Mouse (Mus musculus) NIH3T3 (cell line): ENCODE measurements at regions not wholly inside any gene's neighbourhood (a gene's known extent, or its start where the extent isn't known, plus 50 kb on each side); places are given as distances from the start of the nearest gene placed in this dataset.

Source experiments
- DNase-seq: peaks from one replicate; pipeline ENCODE4 v3.0.0-alpha.2; 2012; ENCODE audit warnings: low read depth

DNA sequence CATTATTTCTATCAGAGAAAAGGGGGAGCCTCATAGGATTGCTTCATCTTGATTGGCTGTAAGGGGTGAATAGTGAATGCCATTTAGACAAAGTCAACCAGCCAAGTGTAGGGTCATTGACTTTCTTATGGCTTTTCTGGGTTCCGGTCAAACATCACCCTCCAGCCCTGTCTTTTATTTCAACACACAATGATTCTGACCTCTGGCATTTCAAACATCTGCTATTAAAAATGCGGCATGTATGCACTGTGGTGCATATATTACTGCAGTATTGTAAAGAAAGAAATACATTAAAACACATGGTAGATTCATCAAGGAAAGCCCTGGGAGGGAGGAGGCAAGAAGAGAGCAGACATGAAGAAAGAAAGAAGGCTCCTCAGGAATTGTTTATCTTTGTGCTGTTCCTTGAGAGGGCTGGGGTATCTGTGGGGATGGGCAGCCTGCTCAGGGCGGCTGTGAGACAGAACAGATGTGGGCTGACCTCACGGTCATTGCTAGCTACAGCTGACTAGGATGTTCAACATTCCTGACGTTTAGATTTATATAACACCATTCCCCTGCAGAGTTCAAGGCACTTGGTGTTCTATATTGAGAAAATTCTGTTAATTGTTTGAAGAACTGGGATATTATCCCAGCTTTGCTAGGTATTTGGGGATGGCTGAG lies 303.5 kb upstream of the Ppp2r3a start:
- no peak for DNase-seq

GRCm38 (mm10) chr9:101552789-101553188 lies 301.2 kb upstream of the Ppp2r3a start:
- DNase-seq: no peak

- no peak for DNase-seq
These were observed 299.7 kb upstream of the Ppp2r3a start for GRCm38 (mm10) chr9:101551256-101551655.

- no peak for DNase-seq
These were observed 294.7 kb upstream of the Ppp2r3a start for GRCm38 (mm10) chr9:101546213-101546832.

- no peak for DNase-seq
These were observed 266.5 kb upstream of the Ppp2r3a start for GRCm38 (mm10) chr9:101518137-101518536.

DNA sequence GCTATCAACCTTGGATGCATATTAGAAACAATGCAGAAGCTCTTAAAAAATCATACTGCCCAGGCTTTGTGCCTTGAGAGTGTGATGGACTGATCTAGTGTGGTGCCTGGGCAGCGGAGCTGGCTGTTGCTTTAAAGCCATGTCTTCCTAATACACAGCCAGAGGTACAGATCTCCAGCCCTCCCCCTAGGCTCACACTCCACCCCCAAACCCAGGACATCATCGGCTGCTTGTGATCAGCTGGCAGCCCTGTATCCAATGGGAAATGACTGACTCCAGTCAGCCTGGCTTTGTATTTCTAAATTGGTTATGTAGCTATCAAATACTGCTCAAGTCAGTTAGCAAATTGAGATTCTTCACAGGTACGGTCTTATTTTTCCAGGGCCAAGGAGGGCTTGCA lies 259.2 kb upstream of the Ppp2r3a start:
- DNase-seq: no peak

- DNase-seq: no peak
These were observed 257.6 kb upstream of the Ppp2r3a start for GRCm38 (mm10) chr9:101509196-101509595.

- DNase-seq: no peak
These were observed 255.6 kb upstream of the Ppp2r3a start for GRCm38 (mm10) chr9:101507023-101507690.

DNA sequence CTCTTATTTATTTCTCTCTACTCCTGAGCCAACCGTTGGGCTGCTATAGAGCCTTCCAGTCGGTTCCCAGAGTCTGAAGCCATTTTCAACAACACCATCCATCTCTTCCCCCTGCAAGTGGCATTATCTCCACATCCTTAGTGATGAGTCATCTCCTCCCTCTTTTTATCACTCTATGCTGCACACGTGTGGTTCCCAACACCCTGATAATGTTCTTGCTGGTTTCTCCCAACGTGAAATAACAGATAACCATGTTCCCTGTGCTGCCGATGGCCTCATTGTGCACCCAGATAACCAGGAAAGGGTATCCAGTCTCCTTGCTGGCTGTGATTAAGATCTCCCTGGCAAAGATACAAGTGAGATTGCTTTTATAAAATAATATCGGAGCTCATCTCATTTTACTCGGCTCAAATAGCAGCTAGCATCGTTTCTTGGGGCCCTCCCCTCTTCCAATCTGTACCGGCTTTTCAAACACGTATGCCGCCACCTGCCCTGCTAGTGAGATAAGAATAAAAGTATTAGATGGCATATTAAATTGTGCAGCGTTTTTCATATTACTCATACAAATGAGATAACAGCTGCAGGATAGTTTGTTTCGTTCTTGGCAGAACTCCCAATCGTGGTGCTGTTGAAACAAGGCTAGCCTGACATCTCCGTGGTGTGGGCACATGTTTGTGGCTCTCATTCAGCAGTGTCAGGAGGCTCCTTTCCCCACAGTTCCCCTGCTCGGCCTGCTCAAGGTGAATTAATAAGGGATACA lies 250.3 kb upstream of the Ppp2r3a start:
- peak; percentile 7 for DNase-seq

GRCm38 (mm10) chr9:101501036-101501435 lies 249.4 kb upstream of the Ppp2r3a start:
- peak; percentile 1 for DNase-seq

DNA sequence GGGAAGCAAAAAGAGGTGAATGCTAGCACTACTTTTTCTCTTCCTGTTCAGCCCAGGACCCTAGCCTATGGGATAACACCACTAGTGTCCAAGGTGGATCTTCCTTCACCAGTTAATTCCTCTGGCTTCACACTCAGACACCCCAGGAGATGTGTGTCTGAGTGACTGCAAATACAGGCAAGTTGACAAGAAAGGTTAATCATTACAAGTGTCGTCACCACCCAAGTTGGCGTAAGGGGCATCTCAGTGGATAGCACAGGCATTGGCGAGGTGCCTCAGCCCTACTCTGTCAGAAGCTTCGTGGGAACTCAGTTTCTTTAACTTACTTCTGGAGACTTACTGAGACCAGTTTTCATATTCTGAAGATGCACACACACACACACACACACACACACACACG lies 247.1 kb upstream of the Ppp2r3a start:
- no peak for DNase-seq

GRCm38 (mm10) chr9:101495768-101496167 lies 244.2 kb upstream of the Ppp2r3a start:
- no peak for DNase-seq

- DNase-seq: no peak
These were observed 237.4 kb upstream of the Ppp2r3a start for GRCm38 (mm10) chr9:101489013-101489412.

DNA sequence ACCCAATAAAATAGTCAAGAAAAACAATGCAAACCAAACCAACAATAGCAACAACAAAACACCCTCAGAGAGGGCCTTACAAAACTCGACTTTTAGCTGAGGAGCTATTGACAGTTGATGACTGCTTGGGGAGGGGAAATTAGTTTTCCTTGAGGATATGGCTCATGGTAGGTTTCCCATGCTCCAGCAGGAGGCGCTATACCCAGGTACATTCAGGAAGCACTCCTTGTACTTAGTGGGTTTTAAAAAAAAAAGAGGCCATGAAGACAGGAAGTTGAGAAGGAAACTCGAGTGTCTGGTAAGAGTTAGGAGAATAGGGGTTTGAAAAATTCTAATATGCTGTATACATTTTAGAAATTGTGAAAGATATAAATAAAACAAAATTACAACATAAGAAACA lies 224.6 kb upstream of the Ppp2r3a start:
- no peak for DNase-seq

- no peak for DNase-seq
These were observed 221.5 kb upstream of the Ppp2r3a start for GRCm38 (mm10) chr9:101473074-101473461.

DNA sequence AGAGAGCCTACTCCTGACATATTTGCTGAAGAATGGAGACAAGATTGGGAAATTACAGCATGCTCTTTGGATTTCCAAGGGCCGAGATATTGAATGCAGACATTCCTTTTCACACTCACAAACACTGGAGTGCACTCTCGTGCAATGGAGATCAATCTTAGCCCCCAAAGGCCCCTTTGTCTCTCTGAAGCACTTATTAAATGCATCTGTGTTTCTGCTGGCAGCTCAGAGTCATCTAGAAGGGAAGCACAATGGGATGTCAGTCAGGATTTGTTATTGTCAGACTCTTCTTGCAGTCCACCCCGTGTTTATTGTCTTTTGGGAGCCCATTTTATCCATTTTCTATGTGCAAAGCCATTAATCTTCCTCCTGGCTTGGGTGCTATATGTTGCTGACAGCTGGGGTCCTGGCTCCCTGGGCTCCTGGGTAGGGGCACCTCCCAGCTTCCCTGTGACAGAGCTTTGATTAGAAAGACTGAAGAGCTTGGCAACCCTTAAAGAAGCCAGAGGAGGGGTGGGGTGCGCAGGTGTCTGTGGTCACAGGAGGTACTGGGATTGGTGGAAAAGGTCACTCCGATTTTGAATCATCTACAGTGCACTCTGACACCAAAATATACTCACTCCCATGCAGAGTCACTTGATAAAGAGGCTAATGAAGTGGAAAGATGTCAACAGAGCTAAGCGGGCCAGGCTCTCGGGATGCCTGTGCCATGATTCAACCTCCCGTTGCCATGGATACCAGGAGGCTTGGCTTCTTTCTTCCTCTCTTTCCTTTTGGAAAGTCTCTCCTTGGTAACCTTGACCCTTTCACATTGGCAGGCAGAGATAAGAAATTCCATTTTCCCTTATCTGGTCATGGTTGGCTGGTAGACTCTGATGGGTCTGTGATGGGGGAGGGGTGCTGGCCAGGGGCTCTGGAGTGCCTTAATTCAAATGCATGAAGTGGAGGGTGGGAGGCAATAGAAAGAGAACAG lies 220.8 kb upstream of the Ppp2r3a start:
- DNase-seq: peak; percentile 42

- no peak for DNase-seq
These were observed 220.1 kb upstream of the Ppp2r3a start for GRCm38 (mm10) chr9:101471665-101472064.

GRCm38 (mm10) chr9:101469756-101470155 lies 218.2 kb upstream of the Ppp2r3a start:
- peak; percentile 5 for DNase-seq

GRCm38 (mm10) chr9:101464727-101465427 lies 213.3 kb upstream of the Ppp2r3a start:
- no peak for DNase-seq

DNA sequence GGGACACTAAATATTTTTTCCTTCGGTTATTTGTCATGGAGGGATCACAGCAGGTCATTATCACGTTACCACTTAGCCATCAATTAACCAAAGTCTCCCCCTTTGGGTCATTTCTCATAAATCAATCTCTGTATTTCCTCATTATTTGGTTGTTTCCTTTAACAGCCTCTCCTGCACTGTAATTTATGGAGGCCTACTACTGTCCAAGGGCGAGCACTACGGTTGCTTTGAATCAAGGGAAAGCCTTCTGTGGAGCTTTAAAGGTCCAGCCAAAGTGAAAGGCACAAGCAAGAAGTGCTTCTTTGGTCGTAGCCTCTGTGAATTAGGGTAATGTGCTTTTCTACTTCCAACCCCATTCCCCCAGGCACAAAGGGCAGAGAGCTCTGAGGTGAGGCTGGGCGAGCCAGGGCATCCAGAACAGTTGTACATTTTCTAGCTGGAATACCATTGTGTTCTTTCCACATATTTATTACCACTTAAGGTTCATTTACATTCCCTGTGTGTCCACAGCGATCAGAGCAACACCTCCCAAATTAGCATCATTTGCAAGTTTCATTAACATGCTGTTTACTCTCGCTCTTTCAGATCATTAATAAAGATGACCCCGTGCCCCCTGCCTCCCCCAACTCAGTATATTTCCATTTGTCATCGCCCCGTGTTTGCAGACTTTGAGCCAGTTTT lies 207.5 kb upstream of the Ppp2r3a start:
- no peak for DNase-seq
